Mouse (Mus musculus) spleen, postnatal 36 days (tissue): ENCODE data around the gene Btbd17.
A peak's percentile ranks its signal among the peaks of the same experiment; 100 is the strongest.

Source experiments
- DNase-seq, 2 experiments: peaks; one replicate each; pipeline ENCODE4 v3.0.0; 2022; ENCODE audit warnings: low spot score in 2 of 2, mixed read lengths in 1 of 2

The Btbd17 gene

GRCm38 (mm10) chr11:114802540-114803267, 7.0 kb upstream of the Btbd17 start:
- no peak for DNase-seq

GRCm38 (mm10) chr11:114801906-114802305, 6.2 kb upstream of the Btbd17 start:
- no peak for DNase-seq

GRCm38 (mm10) chr11:114798624-114799023, 2.9 kb upstream of the Btbd17 start, which contains the start of gene Gpr142:
TSS of gene Gpr142 (plus strand) at chr11:114798924.
- no peak for DNase-seq

GRCm38 (mm10) chr11:114797981-114798380, 2.2 kb upstream of the Btbd17 start:
- DNase-seq: peak; percentile 62

GRCm38 (mm10) chr11:114797176-114797575, 1.4 kb upstream of the Btbd17 start:
- DNase-seq: no peak

- peak; percentile 22 to 25 for DNase-seq
Observed at GRCm38 (mm10) chr11:114795231-114795746, 456 bp downstream of the Btbd17 start.

GRCm38 (mm10) chr11:114794691-114795090, 1.1 kb downstream of the Btbd17 start:
- no peak for DNase-seq

- DNase-seq: no peak
Observed at GRCm38 (mm10) chr11:114793868-114794545, 1.7 kb downstream of the Btbd17 start.

- DNase-seq: no peak
Observed at GRCm38 (mm10) chr11:114792931-114793494, 2.7 kb downstream of the Btbd17 start.

- DNase-seq: no peak
Observed at GRCm38 (mm10) chr11:114791891-114792411, 3.8 kb downstream of the Btbd17 start.

- no peak for DNase-seq
Observed at GRCm38 (mm10) chr11:114791351-114791889, 4.3 kb downstream of the Btbd17 start.

- no peak for DNase-seq
Observed at GRCm38 (mm10) chr11:114790841-114791240, 4.9 kb downstream of the Btbd17 start.

GRCm38 (mm10) chr11:114790171-114790570, 5.6 kb downstream of the Btbd17 start:
- no peak for DNase-seq

- DNase-seq: no peak
Observed at GRCm38 (mm10) chr11:114789716-114790115, 6.0 kb downstream of the Btbd17 start.

GRCm38 (mm10) chr11:114789061-114789714, 6.6 kb downstream of the Btbd17 start:
- peak; percentile 62 to 66 for DNase-seq

- DNase-seq: no peak
Observed at GRCm38 (mm10) chr11:114787611-114788010, 8.1 kb downstream of the Btbd17 start.

- no peak for DNase-seq
Observed at GRCm38 (mm10) chr11:114786326-114786725, 9.4 kb downstream of the Btbd17 start.

GRCm38 (mm10) chr11:114785892-114786291, 9.9 kb downstream of the Btbd17 start:
- DNase-seq: no peak

GRCm38 (mm10) chr11:114780076-114780475, 15.7 kb downstream of the Btbd17 start:
- DNase-seq: no peak

GRCm38 (mm10) chr11:114771896-114772295, 23.8 kb downstream of the Btbd17 start:
- DNase-seq: no peak

- no peak for DNase-seq
Observed at GRCm38 (mm10) chr11:114769911-114770310, 25.8 kb downstream of the Btbd17 start.
